Mouse (Mus musculus) WW6 (cell line): ENCODE data around the gene Pdzd2.

Source experiments
- DNase-seq: peaks from one replicate; pipeline ENCODE4 v3.0.0-alpha.2; 2013; ENCODE audit warnings: low read depth, low spot score

The Pdzd2 gene

GRCm38 (mm10) chr15:12481261-12481660 is 258.5 kb downstream of the Pdzd2 start:
- DNase-seq = no peak

- DNase-seq = no peak
These were observed 259.4 kb downstream of the Pdzd2 start for GRCm38 (mm10) chr15:12480369-12480768.

- DNase-seq = no peak
These were observed 260.4 kb downstream of the Pdzd2 start for GRCm38 (mm10) chr15:12479326-12479725.

- DNase-seq = no peak
These were observed 266.1 kb downstream of the Pdzd2 start for GRCm38 (mm10) chr15:12473596-12473995.

GRCm38 (mm10) chr15:12472646-12473045 is 267.1 kb downstream of the Pdzd2 start:
- no peak for DNase-seq

- DNase-seq = no peak
These were observed 268.6 kb downstream of the Pdzd2 start for GRCm38 (mm10) chr15:12470900-12471838.

GRCm38 (mm10) chr15:12468625-12469024 is 271.1 kb downstream of the Pdzd2 start:
- DNase-seq = no peak

GRCm38 (mm10) chr15:12465748-12466147 is 274.0 kb downstream of the Pdzd2 start:
- DNase-seq = no peak

- DNase-seq = no peak
These were observed 282.9 kb downstream of the Pdzd2 start for GRCm38 (mm10) chr15:12456808-12457207.

GRCm38 (mm10) chr15:12453343-12453742 is 286.4 kb downstream of the Pdzd2 start:
- no peak for DNase-seq

- DNase-seq = no peak
These were observed 287.4 kb downstream of the Pdzd2 start for GRCm38 (mm10) chr15:12452141-12452995.

- no peak for DNase-seq
These were observed 288.3 kb downstream of the Pdzd2 start for GRCm38 (mm10) chr15:12451448-12451847.

- DNase-seq = no peak
These were observed 288.9 kb downstream of the Pdzd2 start for GRCm38 (mm10) chr15:12450790-12451189.

GRCm38 (mm10) chr15:12449321-12449720 is 290.4 kb downstream of the Pdzd2 start:
- no peak for DNase-seq

GRCm38 (mm10) chr15:12447021-12447434 is 292.7 kb downstream of the Pdzd2 start:
- DNase-seq = no peak

GRCm38 (mm10) chr15:12444551-12444950 is 295.2 kb downstream of the Pdzd2 start:
- no peak for DNase-seq

- DNase-seq = no peak
These were observed 300.4 kb downstream of the Pdzd2 start for GRCm38 (mm10) chr15:12439351-12439751.

GRCm38 (mm10) chr15:12438691-12439090 is 301.0 kb downstream of the Pdzd2 start:
- no peak for DNase-seq

GRCm38 (mm10) chr15:12438081-12438480 is 301.6 kb downstream of the Pdzd2 start:
- no peak for DNase-seq

GRCm38 (mm10) chr15:12435910-12436309 is 303.8 kb downstream of the Pdzd2 start:
- DNase-seq = no peak

- DNase-seq = no peak
These were observed 305.7 kb downstream of the Pdzd2 start for GRCm38 (mm10) chr15:12433893-12434599.

- DNase-seq = no peak
These were observed 306.8 kb downstream of the Pdzd2 start for GRCm38 (mm10) chr15:12432879-12433278.
